Mouse (Mus musculus) cerebellum, adult 2 months (tissue): ENCODE results near the gene Pex7.

ENCODE experiments used
- CTCF ChIP-seq: fragments of 200-500 bp; IDR thresholded peaks from 2 replicates; pipeline ENCODE4 v1.5.1; 2011; ENCODE audit warnings: low read depth, mild to moderate bottlenecking, control low read depth, low read length, moderate library complexity, borderline replicate concordance; ENCODE audit not compliant: insufficient read depth
- POLR2A ChIP-seq: fragments of 200-500 bp; IDR thresholded peaks from 2 replicates; pipeline ENCODE4 v1.6.1; 2011; ENCODE audit warnings: low read length, control low read depth, borderline replicate concordance; ENCODE audit not compliant: insufficient read depth

DNA sequence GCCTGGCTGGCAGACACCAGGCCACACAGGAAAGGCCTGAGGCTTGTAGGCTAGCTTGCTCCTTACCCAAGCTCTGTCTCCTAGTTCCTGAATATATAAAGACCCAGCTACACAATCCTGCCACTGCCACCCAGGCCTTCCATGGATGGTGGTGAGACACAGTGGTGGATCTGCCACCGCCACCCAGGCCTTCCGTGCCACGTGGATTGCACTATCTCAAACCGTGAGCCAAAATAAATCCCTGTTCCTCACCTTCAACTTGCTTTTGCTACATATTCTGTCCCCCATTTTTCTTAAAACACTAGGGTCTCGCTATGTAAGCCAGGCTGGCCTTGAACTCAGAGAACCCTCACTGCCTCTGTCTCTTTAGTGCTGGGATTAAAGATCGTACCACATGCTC is 73.3 kb downstream of the Pex7 start:
- TF ChIP-seq CTCF (no peak), POLR2A (no peak)
